Mouse (Mus musculus) left cerebral cortex, adult 2 months (tissue): ENCODE data around the gene Hoxd11. TPM values are rescaled to one million over a fixed set of nuclear protein-coding genes. Genes with fewer than 3 reads are reported as not detected.

ENCODE experiments used
- DNase-seq, 2 experiments: peaks; one replicate each; pipeline ENCODE4 v3.0.0; 2021 to 2022; ENCODE audit warnings: low spot score in 2 of 2, mixed read lengths in 1 of 2; ENCODE audit errors: extremely low spot score in 1 of 2
- H3K27ac ChIP-seq: fragments of 200-600 bp; 2 replicates; pipeline ENCODE4 v1.8.1; 2022
- H3K4me3 ChIP-seq: fragments of 200-600 bp; 2 replicates; pipeline ENCODE4 v1.8.1; 2022
- CTCF ChIP-seq: fragments of 200-600 bp; IDR thresholded peaks from 2 replicates; pipeline ENCODE4 v1.8.1; 2022; ENCODE audit warnings: antibody characterized with exemption, mild to moderate bottlenecking, moderate library complexity
- intact Hi-C: fragments of 180-260 bp; cut with DNase I; formaldehyde crosslinking; loops from one replicate; pipeline ENCODE4 v1.15.1; 2025
- total RNA-seq, 2 experiments: library from RNA; stranded (reverse); gene quantifications; 2 replicates each; pipeline ENCODE4 v1.2.3; 2021

Hoxd11 gene
- total RNA-seq, 2 experiments from 2014 or later = not detected

DNA sequence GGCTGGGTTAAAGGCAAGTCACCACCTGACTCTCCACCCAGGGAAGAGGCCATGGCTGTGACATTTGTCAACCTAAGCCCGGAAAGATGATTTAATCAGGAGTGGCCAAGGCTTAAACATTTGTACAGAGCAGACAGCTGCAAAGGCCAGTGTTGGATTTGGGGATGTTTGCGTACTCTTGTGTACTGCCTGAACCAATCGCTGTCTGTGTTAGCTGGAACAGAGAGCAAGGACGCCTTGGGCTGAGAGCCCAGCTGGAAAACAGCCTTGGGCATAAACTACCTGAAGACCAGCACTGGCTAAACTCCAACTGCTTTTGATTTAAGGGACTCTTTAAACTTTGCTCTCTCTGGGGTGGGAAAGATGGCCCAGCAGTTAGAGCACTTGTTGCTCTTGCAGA lies 29.3 kb downstream of the Hoxd11 start:
- no peak for TF ChIP-seq CTCF
- Histone ChIP-seq H3K4me3 (no peak overlapping the region), H3K27ac (no peak overlapping the region)
- intact Hi-C loops = loop anchor here (5.0 to 10.0 kb wide), 2 partner anchors 34 to 716 kb away; no protein-coding TSS in a partner anchor
- no peak for DNase-seq

DNA sequence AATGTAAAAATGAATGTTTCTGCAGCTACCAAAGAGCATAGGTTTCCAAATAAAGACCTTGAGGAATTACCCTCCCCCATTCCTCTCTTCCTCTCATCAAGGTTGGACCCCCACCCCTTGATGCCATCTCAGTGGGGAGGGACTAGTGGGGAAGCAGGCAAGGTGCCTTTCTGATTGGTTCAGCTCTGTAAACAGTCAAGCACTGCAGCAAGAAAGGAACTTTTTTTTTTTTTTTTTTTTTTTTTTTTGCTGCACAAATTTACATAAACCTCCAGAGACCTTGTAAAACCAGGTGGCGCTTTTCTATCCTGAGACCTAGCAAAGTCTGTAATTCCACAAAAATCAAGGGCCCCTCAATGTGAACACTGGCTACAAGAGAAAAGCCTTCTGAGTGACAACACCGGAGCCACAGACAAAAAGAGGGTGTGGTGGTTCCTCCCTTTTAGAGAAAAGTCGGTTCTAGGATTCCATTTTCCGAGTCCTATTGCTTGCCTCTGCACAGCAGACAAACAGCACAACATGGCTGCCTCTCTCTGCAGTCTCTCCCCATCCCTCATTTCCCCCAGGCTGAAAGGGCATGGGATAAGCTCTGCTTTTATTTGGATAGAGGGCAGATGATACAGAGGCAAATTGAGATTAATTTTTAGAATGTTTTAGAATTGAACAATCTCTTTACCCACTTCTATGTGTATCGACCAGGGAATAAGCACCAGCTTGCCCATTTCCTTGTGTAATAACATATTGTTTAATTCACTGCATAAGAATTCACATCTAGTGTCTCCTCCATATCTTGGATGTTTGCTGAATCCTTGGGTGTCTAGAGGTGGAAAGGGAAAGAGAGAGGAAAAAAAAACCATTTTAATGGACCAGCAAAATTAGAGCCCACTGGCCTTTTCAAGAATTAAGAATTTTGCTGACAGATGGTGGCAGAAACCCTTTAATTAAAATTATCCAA lies 30.4 kb downstream of the Hoxd11 start:
- Histone ChIP-seq H3K27ac (no peak overlapping the region), H3K4me3 (no peak overlapping the region)
- intact Hi-C loops = loop anchor here (5.0 to 10.0 kb wide), 3 partner anchors 33 to 715 kb away; partner anchors contain the start of gene Evx2
- DNase-seq = no peak
- TF ChIP-seq CTCF = no peak

DNA sequence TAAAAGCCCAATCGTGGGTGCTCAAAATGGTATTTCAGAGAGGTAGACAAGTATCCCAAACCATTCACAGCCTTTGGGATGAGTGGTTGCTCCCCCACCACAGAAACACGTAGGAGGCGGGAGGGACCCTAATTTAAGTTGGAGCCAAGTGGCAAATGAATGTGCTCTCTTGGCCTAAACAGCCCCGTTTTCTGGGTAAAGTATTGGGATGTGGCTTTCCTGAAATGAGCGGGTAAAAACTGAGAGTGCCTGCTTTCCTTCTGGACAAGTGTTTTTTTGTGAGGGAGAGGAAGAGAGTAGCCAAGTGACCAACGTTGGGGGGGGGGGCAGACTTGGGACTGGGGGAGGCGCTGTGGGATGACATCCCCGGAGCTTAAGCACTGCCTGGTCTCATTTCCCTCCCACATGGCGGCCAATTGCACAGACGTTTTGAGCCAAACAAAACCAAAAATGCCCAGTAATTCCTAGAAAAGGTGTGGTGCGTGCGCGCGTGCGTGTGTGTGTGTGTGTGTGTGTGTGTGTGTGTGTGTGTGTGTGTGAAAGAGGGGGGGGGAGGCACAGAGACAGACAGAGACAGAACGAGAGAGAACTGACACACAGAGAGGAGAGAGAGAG lies 31.7 kb downstream of the Hoxd11 start:
- DNase-seq = no peak
- intact Hi-C loops = loop anchor here (5.0 kb wide), 1 partner anchor 54 kb away; the partner anchor contains the start of gene Evx2
- no peak overlapping the region for H3K27ac ChIP-seq
- no peak for TF ChIP-seq CTCF
- no peak overlapping the region for H3K4me3 ChIP-seq

DNA sequence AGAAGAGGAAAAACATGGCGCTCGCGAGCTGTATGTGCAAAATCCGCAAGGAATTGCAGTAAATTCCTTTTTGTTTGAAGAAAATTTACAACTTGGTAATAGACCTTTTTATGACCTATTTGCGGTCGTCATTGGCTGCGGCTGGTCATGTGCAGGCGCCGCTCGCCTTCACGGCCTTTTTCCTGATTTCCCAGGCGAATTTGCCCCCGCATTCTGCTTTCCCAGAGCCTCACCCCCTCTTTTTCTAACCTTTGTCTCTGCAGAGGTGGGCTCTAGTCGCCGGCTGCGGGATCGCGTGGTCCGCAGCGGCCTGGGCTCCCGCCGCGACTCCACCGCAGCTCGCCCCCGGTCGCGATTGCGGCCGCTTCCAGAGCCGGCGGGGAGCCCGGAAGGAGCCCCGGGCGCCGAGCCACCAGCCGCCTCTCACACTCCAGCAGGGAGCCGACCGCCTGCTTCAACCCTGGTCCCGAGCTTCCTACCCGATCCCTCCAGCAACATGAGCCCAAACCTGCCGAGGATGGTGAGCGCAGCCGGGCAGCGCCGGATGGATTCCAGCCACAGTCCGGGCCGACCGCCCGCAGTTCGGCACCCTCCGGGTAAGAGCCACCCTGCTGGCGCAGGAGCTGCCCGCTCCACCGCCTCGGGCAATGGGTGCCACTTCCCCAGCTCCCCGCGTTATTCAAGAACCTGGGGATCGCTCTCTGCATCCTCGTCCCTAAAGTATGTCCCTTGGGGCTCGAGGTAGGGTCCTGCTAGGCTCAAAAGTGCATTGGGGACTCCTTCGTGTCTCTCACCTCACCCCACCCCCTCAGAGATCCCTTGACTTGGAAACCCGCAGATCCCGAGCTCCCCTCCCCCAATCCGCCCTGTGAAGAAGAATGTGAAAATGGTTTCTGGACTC lies 32.6 kb downstream of the Hoxd11 start, which contains the start of the genes Hoxd3 and Hoxd4:
Gene Hoxd3, plus strand, starts transcription at position 207 of the 901 bp plus-strand sequence.
Gene Hoxd4, plus strand, starts transcription at position 209 of the 901 bp plus-strand sequence.
- H3K27ac ChIP-seq = no peak within 1 kb of the TSS
- DNase-seq = no peak
- TF ChIP-seq CTCF = no peak
- intact Hi-C loops = loop anchor here (5.0 kb wide), 1 partner anchor 55 kb away; the partner anchor contains the start of gene Evx2
- no peak within 1 kb of the TSS for H3K4me3 ChIP-seq

DNA sequence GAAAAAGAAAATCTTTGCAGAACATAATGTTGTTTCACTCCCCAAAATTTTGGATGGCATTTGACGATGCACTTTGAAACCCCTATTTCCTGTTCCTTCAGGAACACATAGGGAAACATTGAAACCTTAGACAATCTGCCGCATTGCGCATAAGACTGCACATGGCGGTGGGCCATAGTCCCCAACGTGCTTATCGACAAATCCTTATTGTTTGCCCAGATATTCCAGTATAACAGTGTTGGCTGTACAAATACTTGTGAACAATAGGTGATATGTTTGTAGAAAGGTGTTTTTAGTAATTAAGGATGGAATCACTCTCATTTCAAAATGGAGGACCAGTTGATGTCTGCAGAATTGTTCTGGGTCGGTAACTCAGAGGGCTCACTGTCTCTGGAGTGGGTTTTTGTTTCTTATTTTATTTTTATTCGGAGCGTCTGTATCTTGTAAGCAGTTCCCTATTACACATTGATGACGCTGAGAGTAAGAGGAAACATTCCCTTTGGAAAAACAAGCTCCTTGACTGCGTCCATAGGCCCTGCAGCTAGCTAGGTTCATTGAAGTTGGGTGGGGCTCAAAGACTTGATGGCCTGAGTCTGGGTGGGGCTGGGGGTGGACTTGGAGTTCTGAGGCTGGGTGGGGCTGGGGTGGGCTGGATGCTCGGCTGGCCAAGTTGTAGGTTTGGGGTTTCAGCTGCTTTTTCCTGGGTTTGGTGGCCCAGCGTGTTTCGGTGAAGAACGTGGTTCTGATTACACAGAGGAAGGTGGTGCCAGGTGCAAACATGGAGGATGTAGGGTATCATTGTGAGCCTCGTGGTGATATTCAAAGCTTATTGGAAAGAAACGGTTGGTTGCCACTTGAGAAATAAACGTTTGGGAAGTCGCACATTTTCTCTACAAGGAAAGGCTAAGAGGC lies 34.1 kb downstream of the Hoxd11 start:
- Histone ChIP-seq H3K27ac (no peak overlapping the region), H3K4me3 (no peak overlapping the region)
- TF ChIP-seq CTCF = no peak
- DNase-seq = no peak
- intact Hi-C loops = loop anchor here (2.0 to 5.0 kb wide), 2 partner anchors 56 to 425 kb away; partner anchors contain the start of gene Evx2

DNA sequence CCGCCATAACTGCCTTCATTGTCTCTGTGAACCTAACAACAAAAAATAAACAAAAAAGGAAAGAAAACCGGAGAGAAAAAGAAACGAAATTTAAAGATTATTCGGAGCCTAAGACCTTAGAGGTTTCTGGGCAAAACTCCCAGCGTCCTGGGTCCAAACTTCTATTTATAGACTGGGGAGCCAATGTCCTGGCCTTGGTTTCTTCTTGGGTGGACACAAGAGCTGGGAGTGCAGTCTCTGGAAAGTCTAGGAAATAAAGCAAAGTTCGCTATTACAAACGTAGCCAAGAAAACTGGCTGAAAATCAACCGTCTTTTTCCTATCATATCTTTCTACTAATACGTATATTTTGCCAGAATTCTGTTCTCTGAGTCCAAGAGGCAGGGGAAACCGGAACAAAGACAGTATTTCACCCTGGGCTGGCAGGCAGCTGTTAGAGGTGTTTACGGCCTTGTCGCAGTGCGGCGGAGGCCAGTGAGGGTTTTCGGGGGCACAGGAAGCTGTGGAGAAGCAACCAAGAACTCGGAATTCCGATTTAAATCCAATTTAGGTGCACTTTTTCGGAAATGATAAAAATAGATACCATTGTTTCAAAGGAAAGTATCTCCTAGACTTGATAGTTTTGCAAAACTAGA lies 34.9 kb downstream of the Hoxd11 start:
- Histone ChIP-seq H3K4me3 (no peak overlapping the region), H3K27ac (no peak overlapping the region)
- no peak for TF ChIP-seq CTCF
- intact Hi-C loops = loop anchor here (2.0 to 5.0 kb wide), 2 partner anchors 57 to 425 kb away; partner anchors contain the start of gene Evx2
- no peak for DNase-seq

DNA sequence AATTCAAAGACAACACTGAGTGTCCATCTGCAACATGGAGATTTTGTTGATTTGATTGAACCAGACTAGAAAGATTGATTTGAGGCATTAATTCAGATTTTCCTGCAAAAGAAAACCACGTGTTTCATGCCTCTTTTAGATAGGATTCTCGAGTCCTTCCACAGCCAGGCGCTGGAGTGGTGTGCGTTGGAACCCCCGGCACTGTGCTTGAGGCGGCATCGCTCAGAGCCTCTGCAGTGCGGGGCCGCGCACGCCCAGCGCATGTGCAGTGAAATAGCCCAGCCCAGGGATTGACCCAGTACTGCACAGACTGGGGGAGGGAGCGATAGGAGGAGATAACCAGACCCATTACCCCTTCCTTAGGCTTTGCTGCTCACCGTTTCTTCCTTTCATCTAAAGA lies 35.5 kb downstream of the Hoxd11 start:
- no peak overlapping the region for H3K27ac ChIP-seq
- no peak for DNase-seq
- no peak overlapping the region for H3K4me3 ChIP-seq
- intact Hi-C loops = loop anchor here (1.0 to 5.0 kb wide), 4 partner anchors 58 to 597 kb away; partner anchors contain the start of gene Evx2
- no peak for TF ChIP-seq CTCF

DNA sequence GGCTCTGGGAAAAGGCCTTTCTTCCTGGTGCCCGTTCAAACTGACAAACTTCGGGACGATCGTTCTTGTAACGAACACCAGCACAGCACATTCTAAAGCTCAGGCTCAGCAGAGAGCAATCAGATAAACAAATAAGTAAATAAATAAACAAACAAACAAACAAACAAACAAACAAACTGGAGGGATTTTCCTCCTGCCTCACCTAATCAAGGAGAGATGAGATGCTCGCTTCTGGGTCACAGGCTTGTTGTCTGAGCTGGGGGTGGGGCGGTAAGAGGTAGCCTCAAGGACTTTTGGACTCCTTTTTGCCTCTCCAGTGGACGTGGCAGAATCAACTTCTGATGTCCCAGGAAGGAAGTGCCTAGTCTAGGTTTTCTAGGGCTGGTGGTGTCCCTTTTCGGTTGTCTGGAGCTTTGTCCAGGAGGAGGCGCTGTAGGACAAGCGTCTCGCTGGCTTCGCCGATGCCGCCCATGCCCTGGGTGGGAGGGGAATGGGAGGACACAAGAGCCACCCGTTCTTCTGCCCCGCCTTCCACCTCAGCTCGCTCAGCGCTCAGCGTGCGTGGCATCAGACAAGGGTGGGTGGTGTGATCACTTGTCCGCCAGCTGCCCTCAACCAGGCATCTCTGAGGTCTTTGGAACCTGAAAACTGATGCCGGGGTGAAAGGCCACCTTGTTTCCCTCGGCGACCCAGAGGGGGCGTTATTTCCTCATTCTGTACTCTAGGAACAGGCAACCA lies 36.3 kb downstream of the Hoxd11 start:
- peak; percentile 70 to 73 for DNase-seq
- TF ChIP-seq CTCF = peak; percentile 74
- Histone ChIP-seq H3K27ac (no peak overlapping the region), H3K4me3 (no peak overlapping the region)
- intact Hi-C loops = loop anchor here (1.0 to 5.0 kb wide), 4 partner anchors 249 to 597 kb away; no protein-coding TSS in a partner anchor

DNA sequence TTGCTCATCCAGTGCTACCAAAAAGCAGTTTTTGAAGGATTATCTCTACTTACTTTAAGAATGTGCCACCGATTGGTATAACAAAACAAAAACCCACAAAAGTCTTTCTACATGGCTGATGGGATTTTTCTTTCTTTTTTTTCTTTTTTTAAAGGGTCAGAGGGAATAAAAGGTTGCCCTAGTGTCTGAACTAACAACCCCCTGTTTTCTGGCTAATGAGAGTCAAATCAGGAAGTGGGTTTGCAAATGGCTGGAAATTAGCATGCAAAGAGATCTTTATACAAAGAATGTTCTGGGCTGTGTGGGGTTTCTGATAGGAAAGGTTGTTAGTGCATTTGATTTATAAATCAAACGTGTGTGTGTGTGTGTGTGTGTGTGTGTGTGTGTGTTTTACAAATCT lies 41.0 kb downstream of the Hoxd11 start:
- intact Hi-C loops = no loop called here
- Histone ChIP-seq H3K4me3 (no peak overlapping the region), H3K27ac (no peak overlapping the region)
- TF ChIP-seq CTCF = no peak
- no peak for DNase-seq
